Mouse (Mus musculus) adrenal gland, postnatal 4 days (tissue): Measurements from ENCODE around the gene Gm5938. TPM values are rescaled to one million over a fixed set of nuclear protein-coding genes. Genes with fewer than 3 reads are reported as not detected.

ENCODE experiments used
- DNase-seq, 2 experiments: peaks; one replicate each; pipeline ENCODE4 v3.0.0; 2021 to 2022; ENCODE audit warnings: low spot score in 2 of 2, mixed read lengths in 2 of 2
- long read RNA-seq, 2 experiments: library from polyadenylated mRNA; stranded (forward); transcript quantifications; one replicate each; pipeline ENCODE4 v2.0.0; 2021
- total RNA-seq, 2 experiments: library from RNA; stranded (reverse); gene quantifications; 2 replicates each; pipeline ENCODE4 v1.2.3; 2021

The Gm5938 gene
- not detected for total RNA-seq
- long read RNA-seq, experiment 1, result 0 reads
- long read RNA-seq, experiment 2, result 0 reads

DNA sequence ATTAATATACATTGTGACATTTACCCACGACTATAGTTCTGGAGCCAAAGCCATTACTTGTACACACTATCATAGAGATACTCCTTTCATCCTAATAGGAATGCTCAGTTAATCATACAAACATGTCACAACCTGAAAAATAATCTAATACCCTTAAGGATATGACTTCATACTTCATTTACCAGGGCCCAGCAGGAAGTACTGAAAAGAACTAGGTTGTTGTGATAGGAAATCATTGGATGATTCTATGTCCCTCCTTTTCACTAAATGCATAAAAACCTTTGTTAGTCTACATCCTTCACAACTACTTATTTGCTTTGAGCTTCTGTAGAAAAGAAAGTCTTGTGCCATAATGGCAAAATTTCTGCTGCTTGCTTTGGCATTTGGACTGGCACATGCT is at the start of gene Gm5938:
Gm5938 (plus strand) TSS at position 301 of the 400 bp plus-strand sequence.
- no peak for DNase-seq

DNA sequence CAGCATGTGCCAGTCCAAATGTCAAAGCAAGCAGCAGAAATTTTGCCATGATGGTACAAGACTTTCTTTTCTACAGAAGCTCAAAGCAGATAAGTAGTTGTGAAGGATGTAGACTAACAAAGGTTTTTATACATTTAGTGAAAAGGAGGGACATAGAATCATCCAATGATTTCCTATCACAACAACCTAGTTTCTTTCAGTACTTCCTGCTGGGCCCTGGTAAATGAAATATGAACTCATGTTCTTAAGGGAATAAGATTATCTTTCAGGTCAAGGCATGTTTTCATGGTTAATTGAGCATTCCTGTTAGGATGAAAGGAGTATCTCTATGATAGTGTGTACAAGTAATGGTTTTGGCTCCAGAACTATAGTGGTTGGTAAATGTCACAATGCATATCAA is 34.0 kb upstream of the Gm5938 start, which contains the start of gene Obp1a:
Obp1a (minus strand) TSS at position 101 of the 400 bp plus-strand sequence.
- DNase-seq, result no peak

Other genes with a start within 250 kb of the Gm5938 start
- not detected for gene 5430402E10Rik, start 200.4 kb upstream of the Gm5938 start, total RNA-seq
- not detected for gene Obp1a, start 34.1 kb upstream of the Gm5938 start, total RNA-seq
- gene Obp1b, start 61.3 kb downstream of the Gm5938 start, total RNA-seq, result not detected
- not detected for gene Gm14743, start 120.5 kb downstream of the Gm5938 start, total RNA-seq
- not detected for gene 4930480E11Rik, start 244.2 kb downstream of the Gm5938 start, total RNA-seq